Mouse (Mus musculus): Measurements from ENCODE around the gene Nxt1. TPM values are rescaled to one million over a fixed set of nuclear protein-coding genes. Genes with fewer than 3 reads are reported as not detected.

Gene Nxt1
- 69.5 TPM for polyA plus RNA-seq (2017; shearing (Covaris generic))

GRCm38 (mm10) chr2:148672199-148673096 is at the start of gene Nxt1:
Gene Nxt1, plus strand, starts transcription at chr2:148672601.

GRCm38 (mm10) chr2:148680775-148681291 is 8.4 kb downstream of the Nxt1 start, which contains the start of gene Gzf1:
Gene Gzf1, plus strand, starts transcription at chr2:148681023.

Other genes starting within 250 kb of the Nxt1 start
- gene Cd93, start 229.0 kb upstream of the Nxt1 start, polyA plus RNA-seq (2017; shearing (Covaris generic)): 0.06 TPM
- gene Gzf1, start 8.4 kb downstream of the Nxt1 start, polyA plus RNA-seq (2017; shearing (Covaris generic)): 22.5 TPM
- gene Napb, start 59.9 kb downstream of the Nxt1 start, polyA plus RNA-seq (2017; shearing (Covaris generic)): 2.0 TPM
- not detected for gene Cstl1, start 77.8 kb downstream of the Nxt1 start, polyA plus RNA-seq (2017; shearing (Covaris generic))
- not detected for gene Cst11, start 98.9 kb downstream of the Nxt1 start, polyA plus RNA-seq (2017; shearing (Covaris generic))
- gene 8030411F24Rik, start 109.4 kb downstream of the Nxt1 start, polyA plus RNA-seq (2017; shearing (Covaris generic)): not detected
- gene Cst12, start 116.8 kb downstream of the Nxt1 start, polyA plus RNA-seq (2017; shearing (Covaris generic)): not detected
- not detected for gene Cst8, start 126.2 kb downstream of the Nxt1 start, polyA plus RNA-seq (2017; shearing (Covaris generic))
- not detected for gene Cst13, start 147.5 kb downstream of the Nxt1 start, polyA plus RNA-seq (2017; shearing (Covaris generic))
- not detected for gene Cst9, start 162.5 kb downstream of the Nxt1 start, polyA plus RNA-seq (2017; shearing (Covaris generic))
- gene 9230104L09Rik, start 192.4 kb downstream of the Nxt1 start, polyA plus RNA-seq (2017; shearing (Covaris generic)): not detected
- 166 TPM for gene Cst3, start 203.1 kb downstream of the Nxt1 start, polyA plus RNA-seq (2017; shearing (Covaris generic))